Mouse (Mus musculus): ENCODE measurements around the gene Lin7b. TPM values are rescaled to one million over a fixed set of nuclear protein-coding genes. Genes with fewer than 3 reads are reported as not detected.
"Not testable (repeated sequence)": the region's sequence is repeated elsewhere in the genome, so short reads cannot be mapped to it uniquely, and the experiment has no call there.

Lin7b gene
- polyA plus RNA-seq, 1 experiment from 2014 or later: not detected

DNA sequence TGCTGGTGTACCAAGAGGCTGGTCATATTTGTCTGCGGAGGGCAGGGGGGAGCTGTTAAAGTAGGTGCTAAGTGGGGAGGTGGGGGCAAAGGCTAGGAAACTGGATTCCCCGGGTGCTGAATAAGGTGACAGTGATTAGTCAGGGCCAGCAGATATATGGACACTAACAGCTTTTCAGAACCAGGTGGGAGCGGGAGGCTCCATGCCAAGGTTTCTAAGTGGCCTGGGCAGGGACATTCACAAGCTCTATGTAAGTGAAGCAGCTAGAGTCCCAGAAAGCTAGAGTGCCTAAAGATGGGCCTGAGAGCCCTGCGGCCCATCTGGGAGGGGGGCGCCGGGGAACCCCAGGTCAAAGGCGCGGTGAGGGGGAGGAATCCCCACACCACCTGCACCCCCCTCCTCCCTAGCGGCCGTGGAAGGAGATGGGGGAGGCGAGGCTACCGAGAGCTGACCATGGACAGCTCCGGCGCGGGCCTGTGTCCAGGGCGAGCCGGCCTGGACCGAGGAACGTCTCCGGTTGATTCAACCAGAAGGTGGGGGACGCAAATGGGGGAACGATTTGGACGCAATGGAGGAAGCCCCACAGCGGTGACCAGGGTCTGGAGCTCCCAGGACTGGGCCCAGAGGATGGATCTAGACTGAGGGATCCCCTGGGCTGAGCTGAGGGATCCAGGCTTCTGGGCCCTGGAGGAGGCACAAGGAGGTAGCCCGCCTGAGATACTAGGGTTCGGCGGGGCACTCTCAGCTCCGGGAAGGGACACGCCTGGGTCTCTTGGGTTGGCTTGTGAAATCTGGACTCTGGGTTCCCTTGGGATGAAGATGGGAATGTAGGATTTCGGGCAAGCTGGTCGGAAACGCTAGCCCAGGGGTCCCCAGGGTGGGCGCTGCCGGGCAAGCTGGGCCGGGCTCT lies 4.4 kb downstream of the Lin7b start:
- H3K4me2 ChIP-seq (replicated peaks; ENCODE audit: low read depth, low read length): peak overlapping the region; percentile 99
- DNase-seq (ENCODE audit: low spot score) (peak; percentile 35), ATAC-seq (no peak)
- WGBS: 5% methylated on average over 27 of the region's 35 CpGs
- H3K4me1 ChIP-seq (ENCODE audit: insufficient read depth, low read depth, low read length): peaks cover 25% of the 10 kb centered on the region
- peak overlapping the region; percentile 50 for H3K4me3 ChIP-seq (ENCODE audit: low read depth, low read length)
- H3K9ac ChIP-seq (replicated peaks; ENCODE audit: low read depth): 0 out of 2 replicates have a peak overlapping the region, but pooled peaks have one; percentile 23
- H3K27me3 ChIP-seq (replicated peaks; ENCODE audit: insufficient read depth, low read length): peaks cover 28% of the 10 kb centered on the region
- no peaks in the 10 kb centered on the region for H3K36me3 ChIP-seq (ENCODE audit: insufficient read depth, low read length)
- H3K9me3 ChIP-seq (ENCODE audit: low read length): no peaks in the 10 kb centered on the region
- TF ChIP-seq EP300 (IDR thresholded peaks at IDR 0.05) (no peak), CTCF (IDR thresholded peaks at IDR 0.05) (peak; percentile 31; the same call in 1 of the 2 replicates)
- H3K27ac ChIP-seq (ENCODE audit: low read length): no peak overlapping the region

- whole genome bisulfite sequencing: 68% methylated on average over 2 of the region's 2 CpGs
- no peaks in the 10 kb centered on the region for H3K36me3 ChIP-seq (ENCODE audit: insufficient read depth, low read length)
- no peaks in the 10 kb centered on the region for H3K9me3 ChIP-seq (ENCODE audit: low read length)
- TF ChIP-seq EP300 (IDR thresholded peaks at IDR 0.05): no peak
- TF ChIP-seq CTCF (IDR thresholded peaks at IDR 0.05): no peak
- DNase-seq (ENCODE audit: low spot score) (no peak), ATAC-seq (no peak)
- no peak overlapping the region for H3K4me2 ChIP-seq (replicated peaks; ENCODE audit: low read depth, low read length)
- no peak overlapping the region for H3K4me3 ChIP-seq (ENCODE audit: low read depth, low read length)
- peaks cover 21% of the 10 kb centered on the region for H3K4me1 ChIP-seq (ENCODE audit: insufficient read depth, low read depth, low read length)
- peaks cover 30% of the 10 kb centered on the region for H3K27me3 ChIP-seq (replicated peaks; ENCODE audit: insufficient read depth, low read length)
- no peak overlapping the region for H3K27ac ChIP-seq (ENCODE audit: low read length)
- no peak overlapping the region for H3K9ac ChIP-seq (replicated peaks; ENCODE audit: low read depth)
These were observed 6.4 kb downstream of the Lin7b start for GRCm38 (mm10) chr7:45363983-45364382.

- Histone ChIP-seq H3K36me3 (ENCODE audit: insufficient read depth, low read length) (no peaks in the 10 kb centered on the region), H3K9ac (replicated peaks; ENCODE audit: low read depth) (no peak overlapping the region), H3K4me3 (ENCODE audit: low read depth, low read length) (no peak overlapping the region), H3K9me3 (ENCODE audit: low read length) (no peaks in the 10 kb centered on the region), H3K4me2 (replicated peaks; ENCODE audit: low read depth, low read length) (no peak overlapping the region), H3K27me3 (replicated peaks; ENCODE audit: insufficient read depth, low read length) (peaks cover 24% of the 10 kb centered on the region), H3K27ac (ENCODE audit: low read length) (no peak overlapping the region), H3K4me1 (ENCODE audit: insufficient read depth, low read depth, low read length) (peaks cover 19% of the 10 kb centered on the region)
- no peak for TF ChIP-seq EP300 (IDR thresholded peaks at IDR 0.05)
- TF ChIP-seq CTCF (IDR thresholded peaks at IDR 0.05): no peak
- DNase-seq (ENCODE audit: low spot score) (peak; percentile 79), ATAC-seq (no peak)
- WGBS: 7% methylated on average over 13 of the region's 13 CpGs
These were observed 7.6 kb downstream of the Lin7b start for GRCm38 (mm10) chr7:45362801-45363200.

- Histone ChIP-seq H3K27me3 (replicated peaks; ENCODE audit: insufficient read depth, low read length) (peaks cover 24% of the 10 kb centered on the region), H3K4me1 (ENCODE audit: insufficient read depth, low read depth, low read length) (peaks cover 13% of the 10 kb centered on the region)
These were observed 9.1 kb downstream of the Lin7b start for GRCm38 (mm10) chr7:45361243-45361804.

GRCm38 (mm10) chr7:45360404-45361125 lies 9.8 kb downstream of the Lin7b start:
- no peak for TF ChIP-seq EP300 (IDR thresholded peaks at IDR 0.05)
- TF ChIP-seq CTCF (IDR thresholded peaks at IDR 0.05): no peak
- ATAC-seq (no peak), DNase-seq (ENCODE audit: low spot score) (no peak)
- 46% methylated on average over 18 of the region's 18 CpGs for WGBS
- Histone ChIP-seq H3K27me3 (replicated peaks; ENCODE audit: insufficient read depth, low read length) (peaks cover 24% of the 10 kb centered on the region), H3K27ac (ENCODE audit: low read length) (no peak overlapping the region), H3K4me2 (replicated peaks; ENCODE audit: low read depth, low read length) (no peak overlapping the region), H3K9ac (replicated peaks; ENCODE audit: low read depth) (no peak overlapping the region), H3K36me3 (ENCODE audit: insufficient read depth, low read length) (no peaks in the 10 kb centered on the region), H3K4me3 (ENCODE audit: low read depth, low read length) (no peak overlapping the region), H3K4me1 (ENCODE audit: insufficient read depth, low read depth, low read length) (peaks cover 6% of the 10 kb centered on the region), H3K9me3 (ENCODE audit: low read length) (no peaks in the 10 kb centered on the region)

More at GRCm38 (mm10) chr7:45361243-45361804, 9.1 kb downstream of the Lin7b start:
- Histone ChIP-seq H3K4me3 (ENCODE audit: low read depth, low read length) (peak overlapping the region; percentile 27), H3K9ac (replicated peaks; ENCODE audit: low read depth) (no peak overlapping the region), H3K27ac (ENCODE audit: low read length) (no peak overlapping the region), H3K4me2 (replicated peaks; ENCODE audit: low read depth, low read length) (peak overlapping the region; percentile 57), H3K9me3 (ENCODE audit: low read length) (no peaks in the 10 kb centered on the region), H3K36me3 (ENCODE audit: insufficient read depth, low read length) (no peaks in the 10 kb centered on the region)
- TF ChIP-seq CTCF (IDR thresholded peaks at IDR 0.05) (0 out of 2 replicates have a peak, but pooled peaks have one; percentile 12), EP300 (IDR thresholded peaks at IDR 0.05) (no peak)
- peak; percentile 82 for DNase-seq (ENCODE audit: low spot score)
- under 1% methylated on average over 42 of the region's 43 CpGs for WGBS
- peak; percentile 86 for ATAC-seq

DNA sequence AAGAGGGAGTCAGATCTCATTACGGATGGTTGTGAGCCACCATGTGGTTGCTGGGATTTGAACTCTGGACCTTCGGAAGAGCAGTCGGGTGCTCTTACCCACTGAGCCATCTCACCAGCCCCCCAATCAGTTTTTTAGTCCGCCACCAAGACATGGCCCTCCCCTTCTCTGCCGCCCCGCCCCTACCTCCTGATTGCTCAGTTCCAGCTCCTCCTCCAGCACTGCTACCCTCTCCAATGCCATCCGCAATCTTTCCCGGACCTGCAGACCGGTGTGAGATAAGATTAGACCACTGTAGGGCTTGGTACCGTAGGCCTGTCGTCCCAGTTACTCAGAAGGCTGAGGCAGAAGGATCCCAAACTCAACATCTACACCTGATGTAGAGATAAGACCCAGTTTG lies 11.3 kb downstream of the Lin7b start:
- H3K4me1 ChIP-seq (ENCODE audit: insufficient read depth, low read depth, low read length); H3K36me3 ChIP-seq (ENCODE audit: insufficient read depth, low read length); H3K9ac ChIP-seq (replicated peaks; ENCODE audit: low read depth); H3K27ac ChIP-seq (ENCODE audit: low read length); DNase-seq (ENCODE audit: low spot score); H3K9me3 ChIP-seq (ENCODE audit: low read length); H3K4me3 ChIP-seq (ENCODE audit: low read depth, low read length); ATAC-seq; H3K4me2 ChIP-seq (replicated peaks; ENCODE audit: low read depth, low read length): not testable (repeated sequence)
- H3K27me3 ChIP-seq (replicated peaks; ENCODE audit: insufficient read depth, low read length): peaks cover 21% of the 10 kb centered on the region
- 61% methylated on average over 9 of the region's 11 CpGs for WGBS

Data from lung, postnatal 0 days (tissue).